Mouse (Mus musculus) CD4-positive, CD25-positive, alpha-beta regulatory T cell, adult 2 months (primary cell): ENCODE results near the gene Ube2a.

Experiments used
- DNase-seq: peaks from one replicate; pipeline ENCODE4 v3.0.0-alpha.2; 2012; ENCODE audit warnings: low read depth, low spot score

The Ube2a gene

GRCm38 (mm10) chrX:36901655-36902054, 28.0 kb downstream of the Ube2a start:
- no peak for DNase-seq

- peak; percentile 72 for DNase-seq
These were observed 28.8 kb downstream of the Ube2a start, which contains the start of gene Nkrf for GRCm38 (mm10) chrX:36902321-36903114. Gene Nkrf, minus strand, starts transcription at chrX:36902899.

- peak; percentile 95 for DNase-seq
These were observed 29.5 kb downstream of the Ube2a start for GRCm38 (mm10) chrX:36903115-36903768.

- DNase-seq = peak; percentile 22
These were observed 32.8 kb downstream of the Ube2a start for GRCm38 (mm10) chrX:36906539-36906938.

- DNase-seq = peak; percentile 75
These were observed 37.6 kb downstream of the Ube2a start for GRCm38 (mm10) chrX:36911343-36911742.

GRCm38 (mm10) chrX:36917749-36918148, 44.0 kb downstream of the Ube2a start:
- DNase-seq = no peak

GRCm38 (mm10) chrX:36921346-36921745, 47.6 kb downstream of the Ube2a start:
- no peak for DNase-seq

- DNase-seq = no peak
These were observed 55.1 kb downstream of the Ube2a start for GRCm38 (mm10) chrX:36928791-36929190.

GRCm38 (mm10) chrX:36929694-36930093, 56.0 kb downstream of the Ube2a start:
- DNase-seq = no peak

GRCm38 (mm10) chrX:36930574-36930973, 56.9 kb downstream of the Ube2a start:
- DNase-seq = peak; percentile 47
